Mouse (Mus musculus): Measurements from ENCODE around the gene Srrm4. TPM values are rescaled to one million over a fixed set of nuclear protein-coding genes. Genes with fewer than 3 reads are reported as not detected.

Gene Srrm4
- total and polyA plus RNA-seq, 2 experiments = 0.92 to 1.9 TPM

- Histone ChIP-seq H3K79me2 (ENCODE audit: control insufficient read depth, insufficient read depth, low read length) (no peaks in the 10 kb centered on the region), H3K4me3 (ENCODE audit: insufficient read depth, low read depth, low read length) (no peak overlapping the region), H3K27me3 (ENCODE audit: control insufficient read depth, insufficient read depth, low read length) (no peaks in the 10 kb centered on the region), H3K36me3 (ENCODE audit: control insufficient read depth, insufficient read depth, low read length) (no peaks in the 10 kb centered on the region), H3K9ac (ENCODE audit: low read depth, low read length) (no peak overlapping the region), H3K27ac (replicated peaks; ENCODE audit: insufficient read depth, low read depth, low read length) (no peak overlapping the region), H3K4me1 (ENCODE audit: control insufficient read depth, insufficient read depth, low read length) (peaks cover 2% of the 10 kb centered on the region; the same call in 1 of the 2 replicates)
- WGBS = 68% methylated on average over 8 of the region's 8 CpGs
- no peak for DNase-seq (ENCODE audit: extremely low read depth, low read depth, low spot score)
- no peak for TF ChIP-seq CTCF (IDR thresholded peaks at IDR 0.05; ENCODE audit: low read depth, low read length)
- TF ChIP-seq POLR2A (IDR thresholded peaks at IDR 0.05; ENCODE audit: extremely low read depth, insufficient read depth, low read length) = no peak
Observed at GRCm38 (mm10) chr5:116489621-116490020, 102.0 kb downstream of the Srrm4 start.

GRCm38 (mm10) chr5:116486135-116486534, 105.5 kb downstream of the Srrm4 start:
- no peak overlapping the region for H3K9ac ChIP-seq (ENCODE audit: low read depth, low read length)
- no peak overlapping the region for H3K4me3 ChIP-seq (ENCODE audit: insufficient read depth, low read depth, low read length)
- no peaks in the 10 kb centered on the region for H3K79me2 ChIP-seq (ENCODE audit: control insufficient read depth, insufficient read depth, low read length)
- WGBS = 52% methylated on average over 4 of the region's 4 CpGs
- no peak overlapping the region for H3K27ac ChIP-seq (replicated peaks; ENCODE audit: insufficient read depth, low read depth, low read length)
- H3K27me3 ChIP-seq (ENCODE audit: control insufficient read depth, insufficient read depth, low read length) = no peaks in the 10 kb centered on the region
- DNase-seq (ENCODE audit: extremely low read depth, low read depth, low spot score) = no peak
- H3K4me1 ChIP-seq (ENCODE audit: control insufficient read depth, insufficient read depth, low read length) = peaks cover 2% of the 10 kb centered on the region; the same call in 1 of the 2 replicates
- no peaks in the 10 kb centered on the region for H3K36me3 ChIP-seq (ENCODE audit: control insufficient read depth, insufficient read depth, low read length)
- TF ChIP-seq CTCF (IDR thresholded peaks at IDR 0.05; ENCODE audit: low read depth, low read length) (no peak), POLR2A (IDR thresholded peaks at IDR 0.05; ENCODE audit: extremely low read depth, insufficient read depth, low read length) (no peak)

DNA sequence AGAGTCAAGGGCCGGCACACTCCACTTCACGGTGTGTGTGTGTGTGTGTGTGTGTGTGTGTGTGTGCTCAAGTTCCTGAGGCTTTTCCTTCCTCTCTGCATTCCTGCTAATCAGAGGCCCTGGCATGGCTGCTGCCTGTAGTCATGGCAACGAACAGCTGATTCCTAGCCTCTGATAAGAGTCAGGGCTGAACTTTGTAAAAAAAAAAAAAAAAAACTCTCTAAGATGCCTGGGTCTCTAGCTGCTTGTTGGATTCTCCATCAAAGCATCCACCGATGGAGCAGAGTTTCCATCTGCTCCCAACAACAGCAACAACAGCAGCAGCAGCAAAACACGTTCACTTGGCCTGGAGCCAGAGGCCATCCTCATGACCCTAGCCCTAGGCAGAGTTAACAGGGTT, 106.5 kb downstream of the Srrm4 start:
- 10% methylated on average over 5 of the region's 5 CpGs for WGBS

DNA sequence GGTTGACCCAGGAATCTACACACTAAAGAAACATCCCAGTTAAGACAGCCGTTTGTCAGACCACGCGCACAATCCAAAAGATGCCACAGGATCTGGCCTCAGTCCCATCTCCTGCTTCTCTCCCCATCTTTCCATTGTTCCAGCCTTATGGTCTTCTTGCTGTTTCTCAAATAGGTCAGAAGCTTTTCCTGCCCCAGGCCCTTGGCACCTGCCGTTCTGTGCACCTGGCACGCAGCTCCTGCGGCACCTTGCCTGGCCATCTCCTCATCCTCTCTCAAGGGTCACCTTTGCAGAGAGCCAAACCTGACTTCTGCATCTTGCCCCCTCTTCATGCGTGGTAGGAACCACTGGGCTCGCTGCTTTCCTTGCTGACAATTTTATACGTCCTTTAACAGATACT, 107.4 kb downstream of the Srrm4 start:
- Histone ChIP-seq H3K4me3 (ENCODE audit: insufficient read depth, low read depth, low read length) (no peak overlapping the region), H3K9ac (ENCODE audit: low read depth, low read length) (no peak overlapping the region), H3K27ac (replicated peaks; ENCODE audit: insufficient read depth, low read depth, low read length) (no peak overlapping the region), H3K27me3 (ENCODE audit: control insufficient read depth, insufficient read depth, low read length) (no peaks in the 10 kb centered on the region), H3K79me2 (ENCODE audit: control insufficient read depth, insufficient read depth, low read length) (no peaks in the 10 kb centered on the region), H3K36me3 (ENCODE audit: control insufficient read depth, insufficient read depth, low read length) (no peaks in the 10 kb centered on the region), H3K4me1 (ENCODE audit: control insufficient read depth, insufficient read depth, low read length) (peaks cover 2% of the 10 kb centered on the region; the same call in 1 of the 2 replicates)
- 91% methylated on average over 9 of the region's 9 CpGs for WGBS
- no peak for DNase-seq (ENCODE audit: extremely low read depth, low read depth, low spot score)
- TF ChIP-seq CTCF (IDR thresholded peaks at IDR 0.05; ENCODE audit: low read depth, low read length) (no peak), POLR2A (IDR thresholded peaks at IDR 0.05; ENCODE audit: extremely low read depth, insufficient read depth, low read length) (no peak)

More for the DNA sequence above, 106.5 kb downstream of the Srrm4 start:
- TF ChIP-seq CTCF (IDR thresholded peaks at IDR 0.05; ENCODE audit: low read depth, low read length) (no peak), POLR2A (IDR thresholded peaks at IDR 0.05; ENCODE audit: extremely low read depth, insufficient read depth, low read length) (no peak)
- Histone ChIP-seq H3K4me1 (ENCODE audit: control insufficient read depth, insufficient read depth, low read length) (peaks cover 2% of the 10 kb centered on the region; the same call in 1 of the 2 replicates), H3K27ac (replicated peaks; ENCODE audit: insufficient read depth, low read depth, low read length) (no peak overlapping the region), H3K9ac (ENCODE audit: low read depth, low read length) (no peak overlapping the region), H3K36me3 (ENCODE audit: control insufficient read depth, insufficient read depth, low read length) (no peaks in the 10 kb centered on the region), H3K4me3 (ENCODE audit: insufficient read depth, low read depth, low read length) (no peak overlapping the region), H3K79me2 (ENCODE audit: control insufficient read depth, insufficient read depth, low read length) (no peaks in the 10 kb centered on the region), H3K27me3 (ENCODE audit: control insufficient read depth, insufficient read depth, low read length) (no peaks in the 10 kb centered on the region)
- peak; percentile 12 for DNase-seq (ENCODE audit: extremely low read depth, low read depth, low spot score)

DNA sequence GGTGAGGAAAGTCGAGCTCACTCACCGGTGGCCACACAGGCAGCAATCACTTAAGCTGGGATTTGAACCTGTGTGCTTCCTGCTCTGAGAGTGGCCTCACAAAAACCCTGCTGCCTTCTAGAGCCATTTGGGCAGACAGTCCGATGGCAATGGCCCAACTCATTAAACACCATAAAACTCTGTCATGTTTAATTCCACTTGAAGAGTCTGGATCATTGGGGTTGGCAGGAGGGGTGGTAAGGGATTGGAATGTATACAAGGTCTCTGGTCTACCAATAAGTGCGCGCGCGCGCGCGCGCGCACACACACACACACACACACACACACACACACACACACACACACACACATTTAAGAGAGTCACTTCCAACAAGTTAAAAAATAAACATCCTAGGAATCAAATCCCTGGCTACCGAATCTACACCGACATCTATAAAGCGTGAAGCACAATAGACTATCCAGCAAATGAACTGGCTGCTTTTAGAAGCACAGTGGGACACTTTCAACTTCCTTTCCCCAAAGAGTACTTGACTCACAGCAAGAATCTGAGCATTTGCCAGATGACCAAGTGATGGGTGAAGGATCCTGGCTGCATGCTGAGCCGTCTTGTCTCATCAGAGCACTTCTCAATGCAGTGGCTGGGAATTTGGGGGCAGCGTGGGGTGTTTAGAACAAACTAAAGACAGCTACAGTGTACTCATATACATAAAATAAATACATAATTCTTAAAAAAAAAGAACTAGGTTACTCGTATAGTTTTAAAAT, 112.8 kb downstream of the Srrm4 start:
- 90% methylated on average over 18 of the region's 18 CpGs for WGBS
- TF ChIP-seq POLR2A (IDR thresholded peaks at IDR 0.05; ENCODE audit: extremely low read depth, insufficient read depth, low read length) = no peak
- no peak for TF ChIP-seq CTCF (IDR thresholded peaks at IDR 0.05; ENCODE audit: low read depth, low read length)
- no peaks in the 10 kb centered on the region for H3K36me3 ChIP-seq (ENCODE audit: control insufficient read depth, insufficient read depth, low read length)
- no peak overlapping the region for H3K4me3 ChIP-seq (ENCODE audit: insufficient read depth, low read depth, low read length)
- H3K27ac ChIP-seq (replicated peaks; ENCODE audit: insufficient read depth, low read depth, low read length) = no peak overlapping the region
- DNase-seq (ENCODE audit: extremely low read depth, low read depth, low spot score) = no peak
- no peaks in the 10 kb centered on the region for H3K79me2 ChIP-seq (ENCODE audit: control insufficient read depth, insufficient read depth, low read length)
- no peaks in the 10 kb centered on the region for H3K27me3 ChIP-seq (ENCODE audit: control insufficient read depth, insufficient read depth, low read length)
- H3K9ac ChIP-seq (ENCODE audit: low read depth, low read length) = no peak overlapping the region
- no peaks in the 10 kb centered on the region for H3K4me1 ChIP-seq (ENCODE audit: control insufficient read depth, insufficient read depth, low read length)

DNA sequence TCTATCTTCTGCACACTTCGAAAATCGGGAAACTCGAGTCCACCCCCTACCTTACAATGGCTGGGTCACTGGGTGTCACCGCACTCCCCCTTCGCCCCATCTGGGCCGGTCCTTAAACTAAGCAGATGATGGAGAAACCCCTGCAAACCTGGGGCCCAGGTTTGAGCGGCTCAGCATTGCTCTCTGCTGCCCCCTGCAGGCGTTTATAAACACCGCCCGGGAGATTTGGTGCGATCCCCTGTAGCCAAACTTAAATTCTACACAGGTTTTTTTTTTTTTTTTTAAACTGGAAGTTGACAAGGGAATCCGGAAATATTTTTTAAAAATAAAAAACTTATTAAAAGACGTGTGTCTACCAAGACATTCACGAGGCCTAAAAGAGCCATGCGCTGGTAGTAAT, 115.6 kb downstream of the Srrm4 start:
- 10% methylated on average over 15 of the region's 15 CpGs for WGBS
- TF ChIP-seq POLR2A (IDR thresholded peaks at IDR 0.05; ENCODE audit: extremely low read depth, insufficient read depth, low read length) (no peak), CTCF (IDR thresholded peaks at IDR 0.05; ENCODE audit: low read depth, low read length) (peak; percentile 78)
- Histone ChIP-seq H3K4me3 (ENCODE audit: insufficient read depth, low read depth, low read length) (no peak overlapping the region), H3K27me3 (ENCODE audit: control insufficient read depth, insufficient read depth, low read length) (no peaks in the 10 kb centered on the region), H3K9ac (ENCODE audit: low read depth, low read length) (no peak overlapping the region), H3K79me2 (ENCODE audit: control insufficient read depth, insufficient read depth, low read length) (no peaks in the 10 kb centered on the region), H3K36me3 (ENCODE audit: control insufficient read depth, insufficient read depth, low read length) (no peaks in the 10 kb centered on the region), H3K27ac (replicated peaks; ENCODE audit: insufficient read depth, low read depth, low read length) (no peak overlapping the region), H3K4me1 (ENCODE audit: control insufficient read depth, insufficient read depth, low read length) (no peaks in the 10 kb centered on the region)
- no peak for DNase-seq (ENCODE audit: extremely low read depth, low read depth, low spot score)

Measured in liver, adult 2 months (tissue).